Mouse (Mus musculus) thymus, adult 18-20 months (tissue): ENCODE results near the gene Emilin3.
A peak's percentile ranks its signal among the peaks of the same experiment; 100 is the strongest.

ENCODE experiments used
- DNase-seq, 2 experiments: peaks; one replicate each; pipeline ENCODE4 v3.0.0; 2022; ENCODE audit warnings: mixed read lengths in 2 of 2

Gene Emilin3

GRCm38 (mm10) chr2:160915821-160916610 is 3.9 kb upstream of the Emilin3 start:
- no peak for DNase-seq

GRCm38 (mm10) chr2:160914656-160915055 is 2.5 kb upstream of the Emilin3 start:
- DNase-seq = no peak

- DNase-seq = no peak
These were observed 448 bp downstream of the Emilin3 start for GRCm38 (mm10) chr2:160911558-160912201.

GRCm38 (mm10) chr2:160910633-160911032 is 1.5 kb downstream of the Emilin3 start:
- DNase-seq = no peak

GRCm38 (mm10) chr2:160908607-160909006 is 3.5 kb downstream of the Emilin3 start:
- no peak for DNase-seq

GRCm38 (mm10) chr2:160906101-160906500 is 6.0 kb downstream of the Emilin3 start:
- DNase-seq = no peak

- DNase-seq = no peak
These were observed 6.8 kb downstream of the Emilin3 start for GRCm38 (mm10) chr2:160905301-160905700.

- no peak for DNase-seq
These were observed 10.3 kb downstream of the Emilin3 start for GRCm38 (mm10) chr2:160901656-160902412.

GRCm38 (mm10) chr2:160891697-160892096 is 20.4 kb downstream of the Emilin3 start:
- no peak for DNase-seq

- no peak for DNase-seq
These were observed 21.1 kb downstream of the Emilin3 start for GRCm38 (mm10) chr2:160891045-160891444.

- DNase-seq = peak in 1 of 2 experiments; percentile 20
These were observed 24.3 kb downstream of the Emilin3 start for GRCm38 (mm10) chr2:160887859-160888258.

GRCm38 (mm10) chr2:160887284-160887683 is 24.8 kb downstream of the Emilin3 start:
- peak; percentile 19 to 24 for DNase-seq

GRCm38 (mm10) chr2:160886221-160886620 is 25.9 kb downstream of the Emilin3 start:
- no peak for DNase-seq

- peak in 1 of 2 experiments; percentile 23 for DNase-seq
These were observed 27.3 kb downstream of the Emilin3 start for GRCm38 (mm10) chr2:160884830-160885229.

GRCm38 (mm10) chr2:160883912-160884311 is 28.2 kb downstream of the Emilin3 start:
- no peak for DNase-seq

- no peak for DNase-seq
These were observed 29.7 kb downstream of the Emilin3 start for GRCm38 (mm10) chr2:160882436-160882835.

- no peak for DNase-seq
These were observed 30.5 kb downstream of the Emilin3 start for GRCm38 (mm10) chr2:160881462-160882101.

GRCm38 (mm10) chr2:160880453-160881195 is 31.5 kb downstream of the Emilin3 start, which contains the start of gene Lpin3:
TSS of gene Lpin3 (plus strand) at chr2:160880670.
- no peak for DNase-seq

- DNase-seq = no peak
These were observed 36.0 kb downstream of the Emilin3 start for GRCm38 (mm10) chr2:160876115-160876514.

- DNase-seq = no peak
These were observed 37.8 kb downstream of the Emilin3 start for GRCm38 (mm10) chr2:160874231-160874877.

GRCm38 (mm10) chr2:160872890-160873382 is 39.2 kb downstream of the Emilin3 start, which contains the start of gene Zhx3:
TSS of gene Zhx3 (minus strand) at chr2:160872998.
- peak; percentile 86 to 89 for DNase-seq
